Mouse (Mus musculus): Measurements from ENCODE around the gene Ctdsp1. TPM values are rescaled to one million over a fixed set of nuclear protein-coding genes. Genes with fewer than 3 reads are reported as not detected.
A peak's percentile ranks its signal among the peaks of the same experiment; 100 is the strongest.

Gene Ctdsp1
- total and polyA plus RNA-seq, 3 experiments: 122 to 137 (median 122) TPM

GRCm38 (mm10) chr1:74390287-74390906 is 912 bp upstream of the Ctdsp1 start:
- H3K27ac ChIP-seq: peak overlapping the region; percentile 99
- H3K79me2 ChIP-seq (replicated peaks; ENCODE audit: control insufficient read depth, insufficient read depth, low read length): peaks cover 7% of the 10 kb centered on the region; the same call in 1 of the 2 replicates
- intact Hi-C loops (cut with DNase I): loop anchor here (2.0 to 10.0 kb wide), 2 partner anchors 30 to 194 kb away; partner anchors contain the start of genes Bcs1l and Zfp142
- peak; percentile 78 to 80 for DNase-seq
- TF ChIP-seq POLR2A (IDR thresholded peaks at IDR 0.05; ENCODE audit: insufficient read depth, low read depth, low read length) (0 out of 2 replicates have a peak, but pooled peaks have one; percentile 11), EP300 (IDR thresholded peaks at IDR 0.05; ENCODE audit: insufficient read depth, low read depth, low read length) (no peak), CTCF (IDR thresholded peaks at IDR 0.05) (peak; percentile 75)
- no peaks in the 10 kb centered on the region; the same call in 1 of the 2 replicates for H3K27me3 ChIP-seq (ENCODE audit: control insufficient read depth, insufficient read depth, low read length)
- peak overlapping the region; percentile 21 for H3K9ac ChIP-seq (ENCODE audit: low read depth, low read length)
- peak overlapping the region; percentile 39 for H3K4me3 ChIP-seq
- no peaks in the 10 kb centered on the region for H3K36me3 ChIP-seq (ENCODE audit: control insufficient read depth, insufficient read depth, low read length)
- H3K4me1 ChIP-seq (ENCODE audit: control insufficient read depth, insufficient read depth, low read length): peaks cover 1% of the 10 kb centered on the region; the same call in 1 of the 2 replicates
- 5% methylated on average over 21 of the region's 21 CpGs for WGBS

GRCm38 (mm10) chr1:74391844-74392441 is 634 bp downstream of the Ctdsp1 start:
- H3K4me1 ChIP-seq (ENCODE audit: control insufficient read depth, insufficient read depth, low read length): peaks cover 4% of the 10 kb centered on the region; the same call in 1 of the 2 replicates

GRCm38 (mm10) chr1:74392446-74392994 is 1.2 kb downstream of the Ctdsp1 start:
- peak overlapping the region; percentile 92 for H3K9ac ChIP-seq (ENCODE audit: low read depth, low read length)
- TF ChIP-seq CTCF (IDR thresholded peaks at IDR 0.05) (no peak), EP300 (IDR thresholded peaks at IDR 0.05; ENCODE audit: insufficient read depth, low read depth, low read length) (no peak)
- 3% methylated on average over 16 of the region's 16 CpGs for WGBS
- H3K36me3 ChIP-seq (ENCODE audit: control insufficient read depth, insufficient read depth, low read length): no peaks in the 10 kb centered on the region
- H3K27ac ChIP-seq: peak overlapping the region; percentile 99
- intact Hi-C loops (cut with DNase I): loop anchor here (2.0 to 10.0 kb wide), 2 partner anchors 156 to 192 kb away; partner anchors contain the start of genes Arpc2, Bcs1l and Zfp142
- H3K4me1 ChIP-seq (ENCODE audit: control insufficient read depth, insufficient read depth, low read length): peaks cover 5% of the 10 kb centered on the region; the same call in 1 of the 2 replicates
- peak overlapping the region; percentile 94 for H3K4me3 ChIP-seq
- peaks cover 7% of the 10 kb centered on the region; the same call in 1 of the 2 replicates for H3K79me2 ChIP-seq (replicated peaks; ENCODE audit: control insufficient read depth, insufficient read depth, low read length)
- H3K27me3 ChIP-seq (ENCODE audit: control insufficient read depth, insufficient read depth, low read length): no peaks in the 10 kb centered on the region; the same call in 1 of the 2 replicates
- DNase-seq: peak in 1 of 2 experiments; percentile 46

More at GRCm38 (mm10) chr1:74391844-74392441, 634 bp downstream of the Ctdsp1 start:
- TF ChIP-seq CTCF (IDR thresholded peaks at IDR 0.05) (no peak), POLR2A (IDR thresholded peaks at IDR 0.05; ENCODE audit: insufficient read depth, low read depth, low read length) (peak; percentile 58; the same call in 1 of the 2 replicates)
- H3K79me2 ChIP-seq (replicated peaks; ENCODE audit: control insufficient read depth, insufficient read depth, low read length): peaks cover 7% of the 10 kb centered on the region; the same call in 1 of the 2 replicates
- DNase-seq: peak; percentile 89 to 90
- peak overlapping the region; percentile 99 for H3K27ac ChIP-seq
- H3K36me3 ChIP-seq (ENCODE audit: control insufficient read depth, insufficient read depth, low read length): no peaks in the 10 kb centered on the region
- WGBS: under 1% methylated on average over 58 of the region's 63 CpGs
- peak overlapping the region; percentile 92 for H3K9ac ChIP-seq (ENCODE audit: low read depth, low read length)
- H3K27me3 ChIP-seq (ENCODE audit: control insufficient read depth, insufficient read depth, low read length): no peaks in the 10 kb centered on the region; the same call in 1 of the 2 replicates
- intact Hi-C loops (cut with DNase I): loop anchor here (2.0 to 10.0 kb wide), 3 partner anchors 31 to 193 kb away; partner anchors contain the start of genes Arpc2, Bcs1l and Zfp142
- H3K4me3 ChIP-seq: peak overlapping the region; percentile 94

GRCm38 (mm10) chr1:74393010-74393409 is 1.7 kb downstream of the Ctdsp1 start:
- Histone ChIP-seq H3K27me3 (ENCODE audit: control insufficient read depth, insufficient read depth, low read length) (no peaks in the 10 kb centered on the region; the same call in 1 of the 2 replicates), H3K27ac (peak overlapping the region; percentile 99), H3K9ac (ENCODE audit: low read depth, low read length) (peak overlapping the region; percentile 92), H3K36me3 (ENCODE audit: control insufficient read depth, insufficient read depth, low read length) (no peaks in the 10 kb centered on the region), H3K79me2 (replicated peaks; ENCODE audit: control insufficient read depth, insufficient read depth, low read length) (peaks cover 7% of the 10 kb centered on the region; the same call in 1 of the 2 replicates), H3K4me1 (ENCODE audit: control insufficient read depth, insufficient read depth, low read length) (peaks cover 6% of the 10 kb centered on the region; the same call in 1 of the 2 replicates), H3K4me3 (peak overlapping the region; percentile 94)
- intact Hi-C loops (cut with DNase I): loop anchor here (2.0 to 10.0 kb wide), 2 partner anchors 156 to 192 kb away; partner anchors contain the start of genes Arpc2, Bcs1l and Zfp142
- TF ChIP-seq CTCF (IDR thresholded peaks at IDR 0.05) (peak; percentile 8; the same call in 1 of the 2 replicates), EP300 (IDR thresholded peaks at IDR 0.05; ENCODE audit: insufficient read depth, low read depth, low read length) (no peak), POLR2A (IDR thresholded peaks at IDR 0.05; ENCODE audit: insufficient read depth, low read depth, low read length) (no peak)
- WGBS: 35% methylated on average over 7 of the region's 7 CpGs
- no peak for DNase-seq

GRCm38 (mm10) chr1:74393697-74394096 is 2.4 kb downstream of the Ctdsp1 start:
- Histone ChIP-seq H3K9ac (ENCODE audit: low read depth, low read length) (no peak overlapping the region), H3K4me1 (ENCODE audit: control insufficient read depth, insufficient read depth, low read length) (peaks cover 6% of the 10 kb centered on the region; the same call in 1 of the 2 replicates), H3K4me3 (no peak overlapping the region), H3K27me3 (ENCODE audit: control insufficient read depth, insufficient read depth, low read length) (no peaks in the 10 kb centered on the region; the same call in 1 of the 2 replicates), H3K27ac (no peak overlapping the region), H3K79me2 (replicated peaks; ENCODE audit: control insufficient read depth, insufficient read depth, low read length) (peaks cover 7% of the 10 kb centered on the region; the same call in 1 of the 2 replicates), H3K36me3 (ENCODE audit: control insufficient read depth, insufficient read depth, low read length) (no peaks in the 10 kb centered on the region)
- DNase-seq: no peak
- intact Hi-C loops (cut with DNase I): loop anchor here (2.0 to 10.0 kb wide), 2 partner anchors 157 to 191 kb away; partner anchors contain the start of genes Arpc2, Bcs1l and Zfp142
- 77% methylated on average over 9 of the region's 9 CpGs for WGBS
- TF ChIP-seq EP300 (IDR thresholded peaks at IDR 0.05; ENCODE audit: insufficient read depth, low read depth, low read length): no peak
- no peak for TF ChIP-seq CTCF (IDR thresholded peaks at IDR 0.05)
- TF ChIP-seq POLR2A (IDR thresholded peaks at IDR 0.05; ENCODE audit: insufficient read depth, low read depth, low read length): no peak
